Mouse (Mus musculus) forebrain, postnatal 0 days (tissue): ENCODE measurements around the gene Gm13285. TPM values are rescaled to one million over a fixed set of nuclear protein-coding genes. Genes with fewer than 3 reads are reported as not detected.
"Not testable (repeated sequence)": the region's sequence is repeated elsewhere in the genome, so short reads cannot be mapped to it uniquely, and the experiment has no call there.

Experiments
- ATAC-seq: fragments of 200-750 bp; cut with Nextera tagmentation; 2 replicates; pipeline ENCODE4 v1.8.0; 2017; ENCODE audit warnings: mild to moderate bottlenecking, moderate library complexity
- DNase-seq: peaks from one replicate; pipeline ENCODE4 v3.0.0-alpha.2; 2015
- H3K27ac ChIP-seq: fragments of 300-500 bp; sonication (generic); 2 replicates; pipeline ENCODE4 v1.5.1; 2014; ENCODE audit warnings: low read depth, mild to moderate bottlenecking, antibody characterized with exemption, low read length, moderate library complexity, mixed read lengths
- H3K27me3 ChIP-seq: fragments of 300-500 bp; sonication (generic); 2 replicates; pipeline ENCODE4 v1.6.1; 2014; ENCODE audit warnings: mild to moderate bottlenecking, low read length, mixed read lengths; ENCODE audit not compliant: insufficient read depth
- H3K36me3 ChIP-seq: fragments of 300-500 bp; sonication (generic); 2 replicates; pipeline ENCODE4 v1.6.1; 2014; ENCODE audit warnings: mild to moderate bottlenecking, moderate library complexity; ENCODE audit not compliant: insufficient read depth
- H3K4me1 ChIP-seq: fragments of 300-500 bp; sonication (generic); 2 replicates; pipeline ENCODE4 v1.6.1; 2014; ENCODE audit warnings: antibody characterized with exemption; ENCODE audit not compliant: insufficient read depth
- H3K4me2 ChIP-seq: fragments of 300-500 bp; sonication (generic); 2 replicates; pipeline ENCODE4 v1.6.1; 2014; ENCODE audit warnings: low read depth, mild to moderate bottlenecking, moderate library complexity
- H3K4me3 ChIP-seq: fragments of 300-500 bp; sonication (generic); 2 replicates; pipeline ENCODE4 v1.5.1; 2014; ENCODE audit warnings: low read depth, low read length, mixed read lengths
- H3K9ac ChIP-seq: fragments of 300-500 bp; sonication (generic); 2 replicates; pipeline ENCODE4 v1.6.1; 2014; ENCODE audit warnings: mild to moderate bottlenecking
- H3K9me3 ChIP-seq: fragments of 300-500 bp; sonication (generic); 2 replicates; pipeline ENCODE4 v1.6.1; 2016; ENCODE audit warnings: low read length
- CTCF ChIP-seq: sonication (generic); IDR thresholded peaks from 2 replicates; pipeline ENCODE4 v1.5.1; 2016; ENCODE audit warnings: antibody characterized with exemption, control low read depth, low read depth
- WGBS: fragments of 180-500 bp; shearing (Covaris S2); extraction: QIAGEN DNeasy Blood & Tissue Kit; methylation state at CpG from one replicate; pipeline ENCODE4 v1.1.7; 2014; 5-methylcytosine and 5-hydroxymethylcytosine counted together
- polyA plus RNA-seq: library from polyadenylated mRNA; unstranded; fragments of >200 nt; fragmentation: Nextera tagmentation; extraction: Ambion mirVana; gene quantifications from 2 replicates; pipeline ENCODE4 v1.2.1, GENCODE M21; 2015
- total RNA-seq: library from RNA; depleted of rRNA; stranded (reverse); fragments of >200 nt; gene quantifications from 2 replicates; pipeline ENCODE4 v1.2.3, GENCODE M21; 2014

Gene Gm13285
- total and polyA plus RNA-seq, 2 experiments from 2014 or later = not detected

GRCm38 (mm10) chr4:88785409-88785808 lies 14.1 kb upstream of the Gm13285 start, which contains the start of gene Gm13276:
Gm13276 (plus strand) TSS chr4:88785709.
- H3K36me3 ChIP-seq, H3K4me3 ChIP-seq, H3K9ac ChIP-seq, H3K4me1 ChIP-seq, DNase-seq, H3K4me2 ChIP-seq, H3K9me3 ChIP-seq, H3K27ac ChIP-seq, ATAC-seq, H3K27me3 ChIP-seq: not testable (repeated sequence)
- WGBS = no CpG with 5 or more reads among the region's 27 CpGs

- not testable (repeated sequence) for H3K4me3 ChIP-seq, H3K9me3 ChIP-seq, H3K36me3 ChIP-seq, H3K4me1 ChIP-seq, H3K4me2 ChIP-seq, H3K27me3 ChIP-seq, DNase-seq, H3K27ac ChIP-seq, H3K9ac ChIP-seq, ATAC-seq
- TF ChIP-seq CTCF = peak; percentile 62
- no CpG with 5 or more reads among the region's 28 CpGs for WGBS
These were observed 11.1 kb upstream of the Gm13285 start, which contains the start of gene Gm13277 for GRCm38 (mm10) chr4:88788402-88788801. Gm13277 (plus strand) TSS chr4:88788632.

- H3K4me1 ChIP-seq, H3K4me3 ChIP-seq, H3K27ac ChIP-seq, H3K4me2 ChIP-seq, H3K36me3 ChIP-seq, H3K9ac ChIP-seq, H3K27me3 ChIP-seq, H3K9me3 ChIP-seq, ATAC-seq, DNase-seq: not testable (repeated sequence)
- WGBS = no CpG with 5 or more reads among the region's 28 CpGs
These were observed 8.2 kb upstream of the Gm13285 start, which contains the start of gene Gm13278 for GRCm38 (mm10) chr4:88791250-88791649. Gm13278 (plus strand) TSS chr4:88791550.

- not testable (repeated sequence) for H3K4me1 ChIP-seq, H3K36me3 ChIP-seq, DNase-seq, H3K9me3 ChIP-seq, H3K27me3 ChIP-seq, H3K9ac ChIP-seq, H3K4me3 ChIP-seq, H3K27ac ChIP-seq, ATAC-seq, H3K4me2 ChIP-seq
- 7% methylated on average over 10 of the region's 52 CpGs for WGBS
- TF ChIP-seq CTCF = peak; percentile 43
These were observed 5.4 kb upstream of the Gm13285 start, which contains the start of gene Gm13275 for GRCm38 (mm10) chr4:88793936-88794675. Gm13275 (plus strand) TSS chr4:88794487.

GRCm38 (mm10) chr4:88797097-88797496 lies 2.4 kb upstream of the Gm13285 start, which contains the start of gene Gm13279:
Gm13279 (plus strand) TSS chr4:88797397.
- not testable (repeated sequence) for H3K27ac ChIP-seq, H3K4me3 ChIP-seq, ATAC-seq, H3K9ac ChIP-seq, H3K9me3 ChIP-seq, DNase-seq, H3K4me1 ChIP-seq, H3K4me2 ChIP-seq, H3K27me3 ChIP-seq, H3K36me3 ChIP-seq
- no CpG with 5 or more reads among the region's 28 CpGs for WGBS

- H3K9me3 ChIP-seq, H3K9ac ChIP-seq, DNase-seq, H3K36me3 ChIP-seq, H3K4me1 ChIP-seq, H3K27ac ChIP-seq, H3K4me3 ChIP-seq, H3K27me3 ChIP-seq, H3K4me2 ChIP-seq, ATAC-seq: not testable (repeated sequence)
- no CpG with 5 or more reads among the region's 29 CpGs for WGBS
These were observed 3.5 kb downstream of the Gm13285 start, which contains the start of gene Gm13287 for GRCm38 (mm10) chr4:88802954-88803353. Gm13287 (plus strand) TSS chr4:88803254.

GRCm38 (mm10) chr4:88805231-88805630 lies 5.8 kb downstream of the Gm13285 start, which contains the start of gene Gm13288:
Gm13288 (plus strand) TSS chr4:88805531.
- not testable (repeated sequence) for H3K9me3 ChIP-seq, H3K9ac ChIP-seq, ATAC-seq, DNase-seq, H3K4me3 ChIP-seq, H3K27me3 ChIP-seq, H3K27ac ChIP-seq, H3K36me3 ChIP-seq, H3K4me1 ChIP-seq
- peak within 1 kb of the TSS; percentile 45 for H3K4me2 ChIP-seq
- no CpG with 5 or more reads among the region's 8 CpGs for WGBS

GRCm38 (mm10) chr4:88805761-88806160 lies 6.3 kb downstream of the Gm13285 start:
- not testable (repeated sequence) for H3K36me3 ChIP-seq, H3K4me3 ChIP-seq, H3K9ac ChIP-seq, H3K27me3 ChIP-seq, ATAC-seq, H3K27ac ChIP-seq, H3K9me3 ChIP-seq, H3K4me1 ChIP-seq, DNase-seq
- H3K4me2 ChIP-seq = peak overlapping the region; percentile 45
- 0% methylated on average over 6 of the region's 34 CpGs for WGBS
